Mouse (Mus musculus) kidney, postnatal 0 days (tissue): ENCODE data around the gene Wdr92. TPM values are rescaled to one million over a fixed set of nuclear protein-coding genes. Genes with fewer than 3 reads are reported as not detected.

Source experiments
- ATAC-seq: fragments of 200-750 bp; cut with Nextera tagmentation; replicated peaks from 2 replicates; pipeline ENCODE4 v1.8.0; 2017; ENCODE audit warnings: low read depth, moderate number of reproducible peaks, moderate TSS enrichment, moderate library complexity; ENCODE audit not compliant: low FRiP score
- DNase-seq: peaks from one replicate; pipeline ENCODE4 v3.0.0-alpha.2; 2016; ENCODE audit warnings: low spot score
- H3K27ac ChIP-seq: fragments of 300-500 bp; sonication (generic); 2 replicates; pipeline ENCODE4 v1.5.1; 2014; ENCODE audit warnings: mild to moderate bottlenecking
- H3K27me3 ChIP-seq: fragments of 300-500 bp; sonication (generic); 2 replicates; pipeline ENCODE4 v1.6.1; 2014; ENCODE audit warnings: low read length, mixed read lengths; ENCODE audit not compliant: insufficient read depth
- H3K36me3 ChIP-seq: fragments of 300-500 bp; sonication (generic); 2 replicates; pipeline ENCODE4 v1.6.1; 2014; ENCODE audit warnings: low read length, mixed read lengths; ENCODE audit not compliant: insufficient read depth
- H3K4me1 ChIP-seq: fragments of 300-500 bp; sonication (generic); replicated peaks from 2 replicates; pipeline ENCODE4 v1.6.1; 2014; ENCODE audit warnings: antibody characterized with exemption, low read length, mixed read lengths; ENCODE audit not compliant: insufficient read depth
- H3K4me2 ChIP-seq: fragments of 300-500 bp; sonication (generic); 2 replicates; pipeline ENCODE4 v1.6.1; 2014; ENCODE audit warnings: mild to moderate bottlenecking, low read length, moderate library complexity, mixed read lengths
- H3K4me3 ChIP-seq: fragments of 300-500 bp; sonication (generic); replicated peaks from 2 replicates; pipeline ENCODE4 v1.5.1; 2014; ENCODE audit warnings: low read depth, low read length
- H3K9ac ChIP-seq: fragments of 300-500 bp; sonication (generic); 2 replicates; pipeline ENCODE4 v1.6.1; 2014; ENCODE audit warnings: low read depth, low read length
- H3K9me3 ChIP-seq: fragments of 300-500 bp; sonication (generic); replicated peaks from 2 replicates; pipeline ENCODE4 v1.6.1; 2016; ENCODE audit warnings: low read length, inconsistent platforms, mixed read lengths
- CTCF ChIP-seq: IDR thresholded peaks from 2 replicates; pipeline ENCODE4 v1.5.1; 2016; ENCODE audit warnings: antibody characterized with exemption, low read depth, mild to moderate bottlenecking, moderate library complexity
- WGBS: fragments of 180-500 bp; shearing (Covaris S2); extraction: QIAGEN DNeasy Blood & Tissue Kit; methylation state at CpG from one replicate; pipeline ENCODE4 v1.1.7; 2014; 5-methylcytosine and 5-hydroxymethylcytosine counted together
- polyA plus RNA-seq: library from polyadenylated mRNA; unstranded; fragments of >200 nt; fragmentation: Nextera tagmentation; extraction: Ambion mirVana; gene quantifications from 2 replicates; pipeline ENCODE4 v1.2.1, GENCODE M21; 2015

Gene Wdr92
- polyA plus RNA-seq, 1 experiment from 2014 or later: 23.2 TPM

- Histone ChIP-seq H3K36me3 (no peaks in the 10 kb centered on the region), H3K9ac (no peak overlapping the region), H3K9me3 (no peaks in the 10 kb centered on the region), H3K4me3 (no peak overlapping the region), H3K4me1 (no peaks in the 10 kb centered on the region), H3K4me2 (no peak overlapping the region), H3K27me3 (no peaks in the 10 kb centered on the region), H3K27ac (no peak overlapping the region)
- ATAC-seq (no peak), DNase-seq (no peak)
- TF ChIP-seq CTCF: no peak
- 94% methylated on average over 2 of the region's 2 CpGs for WGBS
Observed at GRCm38 (mm10) chr11:17183165-17183564, 1.3 kb downstream of the Wdr92 start.

- H3K27me3 ChIP-seq: no peaks in the 10 kb centered on the region
- ATAC-seq: no peak
- TF ChIP-seq CTCF: no peak
- H3K36me3 ChIP-seq: no peaks in the 10 kb centered on the region
- no peak overlapping the region for H3K9ac ChIP-seq
- 81% methylated on average over 3 of the region's 3 CpGs for WGBS
- H3K4me3 ChIP-seq: no peak overlapping the region
- no peak overlapping the region for H3K4me2 ChIP-seq
- H3K9me3 ChIP-seq: no peaks in the 10 kb centered on the region
- no peak overlapping the region for H3K27ac ChIP-seq
- DNase-seq: no peak
- no peaks in the 10 kb centered on the region for H3K4me1 ChIP-seq
Observed at GRCm38 (mm10) chr11:17187649-17188048, 5.7 kb downstream of the Wdr92 start.

- ATAC-seq: no peak
Observed at GRCm38 (mm10) chr11:17188786-17189185, 6.9 kb downstream of the Wdr92 start.

GRCm38 (mm10) chr11:17192151-17192844 is 10.4 kb downstream of the Wdr92 start:
- 75% methylated on average over 9 of the region's 9 CpGs for WGBS
- H3K4me2 ChIP-seq: no peak overlapping the region
- H3K27ac ChIP-seq: peak overlapping the region; percentile 26; the same call in 1 of the 2 replicates
- no peak overlapping the region for H3K4me3 ChIP-seq
- DNase-seq (peak; percentile 64), ATAC-seq (peak; percentile 87)
- peak; percentile 57 for TF ChIP-seq CTCF
- H3K9ac ChIP-seq: no peak overlapping the region
- H3K4me1 ChIP-seq: no peaks in the 10 kb centered on the region
- H3K27me3 ChIP-seq: no peaks in the 10 kb centered on the region
- peaks cover 17% of the 10 kb centered on the region for H3K36me3 ChIP-seq
- no peaks in the 10 kb centered on the region for H3K9me3 ChIP-seq

More at GRCm38 (mm10) chr11:17188786-17189185, 6.9 kb downstream of the Wdr92 start:
- Histone ChIP-seq H3K27me3 (no peaks in the 10 kb centered on the region), H3K4me1 (no peaks in the 10 kb centered on the region), H3K27ac (no peak overlapping the region), H3K4me2 (no peak overlapping the region), H3K9me3 (no peaks in the 10 kb centered on the region), H3K9ac (no peak overlapping the region), H3K36me3 (no peaks in the 10 kb centered on the region), H3K4me3 (no peak overlapping the region)
- TF ChIP-seq CTCF: no peak
- WGBS: 71% methylated on average over 3 of the region's 3 CpGs
- no peak for DNase-seq

GRCm38 (mm10) chr11:17199170-17199569 is 17.3 kb downstream of the Wdr92 start:
- DNase-seq: no peak
- Histone ChIP-seq H3K4me1 (no peaks in the 10 kb centered on the region), H3K9ac (no peak overlapping the region), H3K4me2 (no peak overlapping the region), H3K36me3 (peaks cover 20% of the 10 kb centered on the region), H3K27ac (no peak overlapping the region), H3K27me3 (no peaks in the 10 kb centered on the region), H3K9me3 (no peaks in the 10 kb centered on the region), H3K4me3 (no peak overlapping the region)
- TF ChIP-seq CTCF: no peak
- ATAC-seq: no peak
- WGBS: 82% methylated on average over 5 of the region's 5 CpGs

GRCm38 (mm10) chr11:17199840-17200501 is 18.1 kb downstream of the Wdr92 start:
- H3K9me3 ChIP-seq: no peaks in the 10 kb centered on the region
- peaks cover 15% of the 10 kb centered on the region for H3K36me3 ChIP-seq
- H3K27me3 ChIP-seq: no peaks in the 10 kb centered on the region
- DNase-seq (no peak), ATAC-seq (no peak)
- no peak overlapping the region for H3K4me3 ChIP-seq
- H3K4me1 ChIP-seq: no peaks in the 10 kb centered on the region
- WGBS: 92% methylated on average over 3 of the region's 3 CpGs
- H3K27ac ChIP-seq: no peak overlapping the region
- no peak overlapping the region for H3K4me2 ChIP-seq
- no peak for TF ChIP-seq CTCF
- H3K9ac ChIP-seq: no peak overlapping the region
